Mouse (Mus musculus): ENCODE measurements around the gene Tbx6. TPM values are rescaled to one million over a fixed set of nuclear protein-coding genes. Genes with fewer than 3 reads are reported as not detected.

Tbx6 gene
- polyA plus RNA-seq, 1 experiment from 2014 or later: 0.17 TPM

GRCm38 (mm10) chr7:126762471-126763008 is 18.7 kb upstream of the Tbx6 start:
- ATAC-seq: no peak
- H3K27me3 ChIP-seq (replicated peaks; ENCODE audit: control insufficient read depth, insufficient read depth, low read length): no peaks in the 10 kb centered on the region
- peak overlapping the region; percentile 13; the same call in 1 of the 2 replicates for H3K4me2 ChIP-seq (replicated peaks; ENCODE audit: low read depth)
- 61% methylated on average over 17 of the region's 17 CpGs for WGBS
- no peak overlapping the region for H3K9ac ChIP-seq (ENCODE audit: low read depth, low read length)
- TF ChIP-seq CTCF (IDR thresholded peaks at IDR 0.05; ENCODE audit: low read depth): no peak
- peaks cover 57% of the 10 kb centered on the region for H3K36me3 ChIP-seq (ENCODE audit: control insufficient read depth, insufficient read depth)
- no peak overlapping the region for H3K4me3 ChIP-seq (ENCODE audit: low read depth, low read length)
- H3K9me3 ChIP-seq (ENCODE audit: control insufficient read depth): no peaks in the 10 kb centered on the region
- H3K27ac ChIP-seq (ENCODE audit: low read depth, low read length): 0 out of 2 replicates have a peak overlapping the region, but pooled peaks have one; percentile 3
- peaks cover 14% of the 10 kb centered on the region; the same call in 1 of the 2 replicates for H3K4me1 ChIP-seq (replicated peaks; ENCODE audit: control insufficient read depth, insufficient read depth, low read length)

- Histone ChIP-seq H3K27me3 (replicated peaks; ENCODE audit: control insufficient read depth, insufficient read depth, low read length) (no peaks in the 10 kb centered on the region), H3K9me3 (ENCODE audit: control insufficient read depth) (no peaks in the 10 kb centered on the region), H3K9ac (ENCODE audit: low read depth, low read length) (no peak overlapping the region), H3K4me1 (replicated peaks; ENCODE audit: control insufficient read depth, insufficient read depth, low read length) (peaks cover 14% of the 10 kb centered on the region; the same call in 1 of the 2 replicates), H3K4me2 (replicated peaks; ENCODE audit: low read depth) (no peak overlapping the region), H3K4me3 (ENCODE audit: low read depth, low read length) (no peak overlapping the region), H3K36me3 (ENCODE audit: control insufficient read depth, insufficient read depth) (peaks cover 87% of the 10 kb centered on the region), H3K27ac (ENCODE audit: low read depth, low read length) (no peak overlapping the region)
- ATAC-seq: no peak
- no peak for TF ChIP-seq CTCF (IDR thresholded peaks at IDR 0.05; ENCODE audit: low read depth)
- 80% methylated on average over 9 of the region's 9 CpGs for WGBS
Measured at GRCm38 (mm10) chr7:126765540-126765939, 15.7 kb upstream of the Tbx6 start.

GRCm38 (mm10) chr7:126766201-126766600 is 15.1 kb upstream of the Tbx6 start, which contains the start of gene Gdpd3:
Gene Gdpd3, plus strand, starts transcription at chr7:126766334.
- H3K4me2 ChIP-seq (replicated peaks; ENCODE audit: low read depth): no peak within 1 kb of the TSS
- 65% methylated on average over 16 of the region's 16 CpGs for WGBS
- no peak within 1 kb of the TSS for H3K4me3 ChIP-seq (ENCODE audit: low read depth, low read length)
- H3K4me1 ChIP-seq (replicated peaks; ENCODE audit: control insufficient read depth, insufficient read depth, low read length): peaks cover 12% of the 10 kb centered on the region; the same call in 1 of the 2 replicates
- H3K27me3 ChIP-seq (replicated peaks; ENCODE audit: control insufficient read depth, insufficient read depth, low read length): no peaks in the 10 kb centered on the region
- no peak; the same call in 1 of the 2 replicates for ATAC-seq
- no peak for TF ChIP-seq CTCF (IDR thresholded peaks at IDR 0.05; ENCODE audit: low read depth)
- H3K9ac ChIP-seq (ENCODE audit: low read depth, low read length): no peak within 1 kb of the TSS
- peaks cover 94% of the 10 kb centered on the region for H3K36me3 ChIP-seq (ENCODE audit: control insufficient read depth, insufficient read depth)
- no peaks in the 10 kb centered on the region for H3K9me3 ChIP-seq (ENCODE audit: control insufficient read depth)
- 0 out of 2 replicates have a peak within 1 kb of the TSS, but pooled peaks have one; percentile 15 for H3K27ac ChIP-seq (ENCODE audit: low read depth, low read length)

- H3K4me2 ChIP-seq (replicated peaks; ENCODE audit: low read depth): no peak overlapping the region
- no peaks in the 10 kb centered on the region for H3K27me3 ChIP-seq (replicated peaks; ENCODE audit: control insufficient read depth, insufficient read depth, low read length)
- H3K27ac ChIP-seq (ENCODE audit: low read depth, low read length): no peak overlapping the region
- ATAC-seq: no peak
- WGBS: 85% methylated on average over 8 of the region's 8 CpGs
- H3K9ac ChIP-seq (ENCODE audit: low read depth, low read length): no peak overlapping the region
- TF ChIP-seq CTCF (IDR thresholded peaks at IDR 0.05; ENCODE audit: low read depth): no peak
- peaks cover 94% of the 10 kb centered on the region for H3K36me3 ChIP-seq (ENCODE audit: control insufficient read depth, insufficient read depth)
- no peaks in the 10 kb centered on the region for H3K9me3 ChIP-seq (ENCODE audit: control insufficient read depth)
- H3K4me3 ChIP-seq (ENCODE audit: low read depth, low read length): no peak overlapping the region
- 0 out of 2 replicates have a peak, but pooled peaks cover 6% of the 10 kb centered on the region for H3K4me1 ChIP-seq (replicated peaks; ENCODE audit: control insufficient read depth, insufficient read depth, low read length)
Measured at GRCm38 (mm10) chr7:126767001-126767400, 14.3 kb upstream of the Tbx6 start.

- no peak for ATAC-seq
- Histone ChIP-seq H3K4me2 (replicated peaks; ENCODE audit: low read depth) (no peak overlapping the region), H3K36me3 (ENCODE audit: control insufficient read depth, insufficient read depth) (peaks cover 73% of the 10 kb centered on the region), H3K27ac (ENCODE audit: low read depth, low read length) (no peak overlapping the region), H3K4me1 (replicated peaks; ENCODE audit: control insufficient read depth, insufficient read depth, low read length) (no peaks in the 10 kb centered on the region), H3K9ac (ENCODE audit: low read depth, low read length) (no peak overlapping the region), H3K27me3 (replicated peaks; ENCODE audit: control insufficient read depth, insufficient read depth, low read length) (no peaks in the 10 kb centered on the region), H3K4me3 (ENCODE audit: low read depth, low read length) (no peak overlapping the region), H3K9me3 (ENCODE audit: control insufficient read depth) (no peaks in the 10 kb centered on the region)
- 83% methylated on average over 12 of the region's 12 CpGs for WGBS
- TF ChIP-seq CTCF (IDR thresholded peaks at IDR 0.05; ENCODE audit: low read depth): no peak
Measured at GRCm38 (mm10) chr7:126770784-126771183, 10.5 kb upstream of the Tbx6 start.

- H3K9me3 ChIP-seq (ENCODE audit: control insufficient read depth): no peaks in the 10 kb centered on the region
- H3K36me3 ChIP-seq (ENCODE audit: control insufficient read depth, insufficient read depth): peaks cover 48% of the 10 kb centered on the region
- H3K9ac ChIP-seq (ENCODE audit: low read depth, low read length): no peak overlapping the region
- H3K27ac ChIP-seq (ENCODE audit: low read depth, low read length): no peak overlapping the region
- TF ChIP-seq CTCF (IDR thresholded peaks at IDR 0.05; ENCODE audit: low read depth): no peak
- no peak overlapping the region for H3K4me3 ChIP-seq (ENCODE audit: low read depth, low read length)
- WGBS: 79% methylated on average over 2 of the region's 2 CpGs
- no peak overlapping the region for H3K4me2 ChIP-seq (replicated peaks; ENCODE audit: low read depth)
- ATAC-seq: no peak
- no peaks in the 10 kb centered on the region for H3K27me3 ChIP-seq (replicated peaks; ENCODE audit: control insufficient read depth, insufficient read depth, low read length)
- H3K4me1 ChIP-seq (replicated peaks; ENCODE audit: control insufficient read depth, insufficient read depth, low read length): no peaks in the 10 kb centered on the region; the same call in 1 of the 2 replicates
Measured at GRCm38 (mm10) chr7:126773351-126773750, 7.9 kb upstream of the Tbx6 start.
